In genomic region chr1:119143808-119144207, GRCm38 (mm10) we compare ENCODE assay signal across 18 mouse cellular contexts.
DNase-seq lines count a peak whose midpoint lies in the region; ATAC-seq and TF ChIP-seq lines count a peak whose summit lies in the region.
"Had no signal": no experiment of that assay in that cellular context is flagged by ENCODE, and none has a peak within 500 bp of the region (broad histone marks: within the 10 kb centered on the region; RNA-seq: fewer than 3 reads in every experiment).

No protein-coding gene starts in this region.

- no peak for ATAC-seq in kidney, postnatal 0 days (replicated peaks; ENCODE audit: low FRiP score, low read depth)
- ATAC-seq in limb, embryonic 15.5 days (ENCODE audit: insufficient number of reproducible peaks, low FRiP score, low TSS enrichment, low read depth), result peak; percentile 59; the same call in 1 of the 2 replicates
- ATAC-seq: intestine, postnatal 0 days had no signal

- H3K9me3 ChIP-seq in kidney, postnatal 0 days (replicated peaks; ENCODE audit: low read length), result no peaks in the 10 kb centered on the region
- no peaks in the 10 kb centered on the region for H3K9me3 ChIP-seq in limb, embryonic 15.5 days

- peak; percentile 27 for DNase-seq in embryo, embryonic 10 days (ENCODE audit: low spot score)
- DNase-seq in embryo, embryonic 9.5 days (ENCODE audit: extremely low spot score), result no peak
- DNase-seq in kidney, postnatal 0 days (ENCODE audit: low spot score), result peak; percentile 19
- DNase-seq in kidney, adult 11 months, result no peak
- peak; percentile 25 for DNase-seq in brain, embryonic 14.5 days (ENCODE audit: low read depth)
- DNase-seq in kidney, adult 18-20 months, result no peak
- DNase-seq in frontal cortex, postnatal 10 days (ENCODE audit: low spot score in 2 of 2), result no peak
- DNase-seq: cerebellum, adult 11-12 months; cerebellum, postnatal 36 days; gastrocnemius, postnatal 25 days; heart, postnatal 36 days; kidney, postnatal 36 days; lung, adult 18-20 months; lung, postnatal 36 days; spleen, adult 18-20 months had no signal

- no peak overlapping the region for H3K4me3 ChIP-seq in kidney, postnatal 0 days (replicated peaks; ENCODE audit: low read depth, low read length)
- H3K4me3 ChIP-seq in limb, embryonic 15.5 days, result no peak overlapping the region

- H3K4me1 ChIP-seq in kidney, postnatal 0 days (replicated peaks; ENCODE audit: insufficient read depth, low read length), result no peaks in the 10 kb centered on the region
- peaks cover 9% of the 10 kb centered on the region for H3K4me1 ChIP-seq in limb, embryonic 15.5 days

- H3K27ac ChIP-seq in kidney, postnatal 0 days, result no peak overlapping the region
- peak overlapping the region; percentile 81 for H3K27ac ChIP-seq in limb, embryonic 15.5 days

- TF ChIP-seq CTCF in kidney, postnatal 0 days (IDR thresholded peaks at IDR 0.05; ENCODE audit: low read depth), result no peak
- TF ChIP-seq CTCF in brain, embryonic 14.5 days (IDR thresholded peaks at IDR 0.05; ENCODE audit: borderline replicate concordance, extremely low read depth, insufficient read depth, insufficient read length), result no peak

- no peaks in the 10 kb centered on the region for H3K36me3 ChIP-seq in kidney, postnatal 0 days (ENCODE audit: insufficient read depth, low read length)
- no peaks in the 10 kb centered on the region for H3K36me3 ChIP-seq in limb, embryonic 15.5 days

- TF ChIP-seq POLR2A in brain, embryonic 14.5 days (IDR thresholded peaks at IDR 0.05; ENCODE audit: borderline replicate concordance, extremely low read depth, insufficient read depth, insufficient read length, poor library complexity, severe bottlenecking), result no peak

- H3K9ac ChIP-seq in kidney, postnatal 0 days (ENCODE audit: low read depth, low read length), result no peak overlapping the region
- H3K9ac ChIP-seq in limb, embryonic 15.5 days, result no peak overlapping the region

- 29% methylated on average over 11 of the region's 11 CpGs for WGBS in kidney, postnatal 0 days
- 26% methylated on average over 11 of the region's 11 CpGs for WGBS in limb, embryonic 15.5 days

- no peak overlapping the region for H3K4me2 ChIP-seq in kidney, postnatal 0 days (ENCODE audit: low read length)
- no peak overlapping the region for H3K4me2 ChIP-seq in limb, embryonic 15.5 days
- H3K4me2 ChIP-seq: heart, embryonic 11.5 days had no signal

- H3K27me3 ChIP-seq in kidney, postnatal 0 days (ENCODE audit: insufficient read depth, low read length), result no peaks in the 10 kb centered on the region
- no peaks in the 10 kb centered on the region for H3K27me3 ChIP-seq in limb, embryonic 15.5 days

Comparison
In these comparisons a context has a peak if more than half of its experiments do, and no peak if none do; other contexts are left out.
1. DNase-seq: peak in embryo, embryonic 10 days (single experiment), kidney, postnatal 0 days (single experiment) and brain, embryonic 14.5 days (single experiment); none in embryo, embryonic 9.5 days (single experiment), kidney, adult 11 months (single experiment), kidney, adult 18-20 months (single experiment) and frontal cortex, postnatal 10 days (0 of 2).